Mouse (Mus musculus) embryonic fibroblast, embryonic 13.5 days (primary cell): ENCODE data around the gene Trim40.

Experiments
- CTCF ChIP-seq: IDR thresholded peaks from 2 replicates; pipeline ENCODE4 v1.5.1; 2011; ENCODE audit warnings: mild to moderate bottlenecking, control low read depth, low read length, moderate library complexity, borderline replicate concordance; ENCODE audit not compliant: insufficient read depth
- POLR2A ChIP-seq: IDR thresholded peaks from 2 replicates; pipeline ENCODE4 v1.6.1; 2011; ENCODE audit warnings: low read depth, mild to moderate bottlenecking, control low read depth, low read length, moderate library complexity

GRCm38 (mm10) chr17:36929236-36929932, 39.5 kb upstream of the Trim40 start:
- TF ChIP-seq POLR2A (no peak), CTCF (no peak)
